Mouse (Mus musculus) myocyte (in vitro differentiated cells): ENCODE results near the gene Carns1.

Experiments
- E2F4 ChIP-seq: IDR thresholded peaks from one replicate; pipeline ENCODE4 v1.6.1; 2011; ENCODE audit warnings: mild to moderate bottlenecking, control low read depth, moderate library complexity; ENCODE audit not compliant: insufficient read depth
- MAX ChIP-seq: IDR thresholded peaks from one replicate; pipeline ENCODE4 v1.6.1; 2011; ENCODE audit warnings: low read depth, mild to moderate bottlenecking, control low read depth
- MYOD1 ChIP-seq, 3 experiments: IDR thresholded peaks; one replicate each; pipeline ENCODE4 v1.6.1; 2011; ENCODE audit warnings: control low read depth in 2 of 3, low read depth in 2 of 3, mild to moderate bottlenecking in 2 of 3, moderate library complexity in 1 of 3; ENCODE audit not compliant: insufficient read length in 2 of 3, control insufficient read depth in 1 of 3
- MYOG ChIP-seq, 3 experiments: IDR thresholded peaks; one replicate each; pipeline ENCODE4 v1.6.1; 2011; ENCODE audit warnings: control low read depth in 2 of 3, low read depth in 2 of 3, mild to moderate bottlenecking in 2 of 3; ENCODE audit not compliant: insufficient read length in 2 of 3, control insufficient read depth in 1 of 3, insufficient read depth in 1 of 3
- POLR2A ChIP-seq: IDR thresholded peaks from one replicate; pipeline ENCODE4 v1.6.1; 2011; ENCODE audit warnings: low read depth, mild to moderate bottlenecking, control low read depth, moderate library complexity; ENCODE audit not compliant: insufficient read length
- POLR2AphosphoS2 ChIP-seq: IDR thresholded peaks from one replicate; pipeline ENCODE4 v1.6.1; 2011; ENCODE audit warnings: low read depth, control low read depth; ENCODE audit not compliant: insufficient read length
- SRF ChIP-seq: IDR thresholded peaks from one replicate; pipeline ENCODE4 v1.6.1; 2011; ENCODE audit warnings: low read depth; ENCODE audit not compliant: control insufficient read depth, insufficient read length
- USF1 ChIP-seq: IDR thresholded peaks from one replicate; pipeline ENCODE4 v1.6.1; 2011; ENCODE audit warnings: low read depth, mild to moderate bottlenecking, control low read depth, moderate library complexity

GRCm38 (mm10) chr19:4217855-4218254 lies 42.6 kb upstream of the Carns1 start:
- TF ChIP-seq MAX: no peak
- TF ChIP-seq POLR2A: no peak
- no peak for TF ChIP-seq USF1
- TF ChIP-seq MYOG (IDR thresholded peaks at IDR 0.05; ENCODE audit: control insufficient read depth in 1 of 3, insufficient read depth in 1 of 3, insufficient read length in 2 of 3, low read depth in 2 of 3): no peak
- TF ChIP-seq MYOD1 (IDR thresholded peaks at IDR 0.05; ENCODE audit: control insufficient read depth in 1 of 3, insufficient read length in 2 of 3, low read depth in 2 of 3): no peak
- no peak for TF ChIP-seq POLR2AphosphoS2
- no peak for TF ChIP-seq E2F4
- TF ChIP-seq SRF: no peak
